Mouse (Mus musculus) kidney, adult 2 months (tissue): Measurements from ENCODE around the gene Shmt1.

Experiments used
- CTCF ChIP-seq: fragments of 200-500 bp; conservative IDR thresholded peaks from 2 replicates; pipeline ENCODE4 v1.5.1; 2011; ENCODE audit warnings: low read depth, mild to moderate bottlenecking, control low read depth, low read length, moderate library complexity, mixed read lengths; ENCODE audit not compliant: insufficient read depth, insufficient read length
- POLR2A ChIP-seq: fragments of 200-500 bp; IDR thresholded peaks from one replicate; pipeline ENCODE4 v1.6.1; 2011; ENCODE audit warnings: low read depth, low read length, control low read depth

- TF ChIP-seq POLR2A, result no peak
- no peak for TF ChIP-seq CTCF
Measured at GRCm38 (mm10) chr11:60740321-60740720, 71.2 kb downstream of the Shmt1 start.
